Mouse (Mus musculus) neutrophil, adult 5-6 weeks (primary cell): ENCODE results near the gene Rarb. TPM values are rescaled to one million over a fixed set of nuclear protein-coding genes. Genes with fewer than 3 reads are reported as not detected.

Experiments
- ATAC-seq: fragments of 151-379, 151-347 bp; 2 replicates; pipeline ENCODE4 v1.8.0; 2017; ENCODE audit warnings: mild to moderate bottlenecking, moderate TSS enrichment; ENCODE audit not compliant: insufficient number of reproducible peaks, poor library complexity, low FRiP score, severe bottlenecking; ENCODE audit errors: extremely low read depth
- total RNA-seq: library from RNA; stranded (forward); fragments of 200-1000 nt; gene quantifications from 2 replicates; pipeline ENCODE4 v1.2.3, GENCODE M21; 2017

Rarb gene
- total RNA-seq, 1 experiment from 2014 or later = not detected

DNA sequence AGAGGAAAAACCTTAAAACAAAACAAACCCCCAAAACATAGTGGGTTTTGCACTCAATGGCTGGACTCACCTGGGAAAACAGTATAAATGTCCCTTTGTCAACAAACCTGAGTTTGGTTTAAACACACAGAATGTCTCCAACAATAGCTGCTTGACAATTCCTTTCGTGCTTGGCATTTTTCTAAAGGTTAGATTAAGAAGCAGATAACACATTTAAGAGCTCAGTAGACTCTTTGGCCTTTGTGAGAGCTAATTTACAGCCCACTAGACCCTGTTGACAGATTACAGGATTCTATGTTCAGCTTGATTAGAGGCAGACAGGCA, 264.7 kb downstream of the Rarb start:
- ATAC-seq = no peak

DNA sequence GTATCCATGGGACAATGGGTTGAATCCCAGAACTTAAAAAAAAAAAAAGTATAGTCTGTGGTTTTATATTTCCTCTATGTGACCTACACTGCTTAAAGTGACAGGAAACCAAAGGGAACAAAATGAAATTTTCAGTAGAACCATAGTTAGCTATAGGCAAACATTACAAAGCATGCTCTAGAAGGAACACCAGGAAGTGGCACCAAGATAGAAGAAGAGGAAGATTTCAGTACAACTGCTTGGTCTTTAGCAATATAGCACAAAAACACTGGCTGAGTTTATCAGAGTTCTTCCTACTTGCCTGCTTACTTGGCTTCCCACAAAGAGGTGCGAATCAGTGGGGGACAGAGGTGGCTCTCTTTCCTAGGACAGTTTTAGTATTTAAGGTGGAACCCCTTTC, 266.7 kb downstream of the Rarb start:
- ATAC-seq = no peak

DNA sequence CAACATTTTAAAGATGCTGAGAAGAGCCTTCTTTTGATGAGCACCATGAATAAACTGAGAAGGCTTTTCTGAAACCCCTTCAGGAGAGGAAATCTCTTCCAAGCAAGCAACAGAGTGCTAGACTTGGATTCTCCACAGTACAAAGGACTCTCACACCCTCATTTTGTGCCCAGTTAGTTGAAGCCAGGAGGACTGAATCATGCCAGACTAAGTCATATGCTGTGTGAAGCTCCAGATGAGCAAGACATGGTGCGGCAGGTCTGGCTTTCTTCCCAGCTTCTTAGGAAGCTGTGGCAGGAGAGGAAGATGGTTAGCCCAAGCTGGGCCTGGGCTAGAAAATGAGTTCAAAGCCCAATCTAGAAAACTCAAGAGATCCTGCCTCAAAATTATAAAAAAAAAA, 267.1 kb downstream of the Rarb start:
- ATAC-seq = no peak

DNA sequence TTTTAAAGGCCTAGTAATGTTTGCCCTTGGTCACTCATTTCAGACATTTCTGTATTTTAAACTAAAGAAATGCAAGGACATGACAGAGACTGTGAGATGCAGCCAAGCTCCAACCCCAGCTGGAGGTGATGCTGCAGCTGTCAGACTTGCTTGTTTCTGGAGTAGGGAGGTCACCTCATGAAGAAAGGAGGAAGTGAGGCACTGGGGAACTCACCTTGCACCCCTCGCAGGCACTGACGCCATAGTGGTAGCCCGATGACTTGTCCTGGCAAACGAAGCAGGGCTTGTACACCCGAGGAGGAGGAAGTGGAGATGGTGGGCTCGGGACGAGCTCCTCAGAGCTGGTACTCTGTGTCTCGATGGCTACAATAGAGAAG, 270.8 kb downstream of the Rarb start:
- 0 out of 2 replicates have a peak, but pooled peaks have one; percentile 4 for ATAC-seq

DNA sequence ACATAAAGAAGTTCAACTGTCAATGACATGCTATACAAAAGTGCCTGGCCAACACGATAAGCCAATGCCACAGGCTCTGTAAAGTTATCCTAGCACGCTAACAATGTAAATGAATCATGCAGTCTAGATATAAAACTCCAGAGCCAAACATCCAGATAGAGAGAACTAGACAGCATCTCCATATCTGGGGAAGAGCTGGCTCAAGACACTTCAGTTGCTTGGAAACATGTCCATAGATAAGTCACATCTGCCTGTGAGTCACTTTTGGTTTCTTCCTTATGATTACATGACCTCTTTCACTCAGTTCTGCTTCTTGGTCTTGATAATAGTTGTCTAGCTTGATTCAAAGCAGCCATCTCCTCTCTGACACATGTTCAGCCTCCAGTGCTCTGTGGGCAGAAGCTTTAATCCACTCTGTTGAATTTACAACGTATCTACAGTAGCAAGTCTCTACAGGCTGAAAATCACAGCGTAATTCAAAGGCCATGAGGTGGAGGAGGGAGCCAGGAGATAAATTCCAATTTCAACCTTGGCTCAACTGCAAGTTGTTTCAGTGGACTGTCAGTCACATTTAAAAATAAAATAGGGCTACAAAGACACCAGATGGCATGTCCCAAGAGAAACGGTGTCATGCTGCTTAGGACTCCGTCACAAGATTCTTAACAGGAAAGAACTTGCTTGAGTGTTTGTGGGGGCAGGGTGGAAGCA, 271.3 kb downstream of the Rarb start:
- ATAC-seq = no peak

DNA sequence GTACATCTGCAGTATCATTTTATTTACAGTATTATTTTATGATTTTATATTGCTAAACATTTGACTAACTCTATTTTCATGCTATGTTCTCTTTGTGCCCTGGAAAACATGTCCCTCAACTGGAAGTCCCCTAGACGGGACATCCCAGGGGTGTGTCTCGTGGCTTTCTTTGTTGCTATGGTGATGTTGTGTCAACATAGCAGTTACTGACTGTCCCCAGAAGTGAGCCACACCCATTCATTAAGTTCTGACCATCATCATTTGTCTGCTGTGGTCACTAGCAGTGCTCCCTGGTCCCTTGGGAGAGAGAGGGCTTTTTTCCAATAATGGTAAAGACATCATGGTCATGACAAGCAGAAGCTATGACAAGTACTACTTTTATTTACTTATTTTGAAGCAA, 274.0 kb downstream of the Rarb start:
- ATAC-seq = no peak

DNA sequence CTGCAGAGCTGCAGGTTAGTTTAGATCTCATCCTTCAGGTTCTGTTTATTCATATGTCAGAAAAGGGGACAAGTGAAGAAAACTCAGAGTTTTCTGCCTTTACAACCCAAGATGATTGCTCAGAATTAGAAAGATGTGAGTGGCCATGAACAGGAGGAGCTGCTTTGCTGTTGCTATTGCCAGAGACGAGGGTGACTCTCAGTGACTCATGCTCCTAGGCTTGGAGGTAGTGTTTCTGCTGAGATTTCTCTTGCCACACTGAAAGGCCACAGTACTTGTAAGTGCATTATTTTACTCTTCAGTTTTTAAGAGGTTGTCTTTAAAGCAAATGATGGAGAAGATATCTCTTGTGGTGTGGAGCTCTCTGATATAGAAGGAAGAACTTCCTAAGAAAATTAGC, 277.3 kb downstream of the Rarb start:
- ATAC-seq = no peak

DNA sequence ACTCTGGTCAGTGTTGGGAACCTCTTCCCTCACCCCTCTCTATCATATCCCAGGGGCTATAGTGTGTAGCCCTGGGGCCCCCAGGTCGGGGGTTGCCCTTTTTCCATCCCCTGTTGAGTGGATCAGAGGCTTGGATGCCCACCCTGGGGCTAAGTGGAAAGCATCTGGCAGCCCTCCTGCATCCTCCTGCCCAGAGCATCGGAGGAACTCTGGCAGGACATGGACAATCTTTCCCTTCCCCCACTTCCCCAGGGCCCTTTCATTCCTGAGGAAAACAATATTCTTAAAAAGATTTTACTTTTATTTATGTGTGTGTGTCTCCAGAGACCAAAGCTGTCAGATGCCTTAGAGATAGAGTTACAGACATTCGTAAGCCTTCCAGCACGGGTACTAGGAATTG, 281.5 kb downstream of the Rarb start:
- ATAC-seq = no peak

DNA sequence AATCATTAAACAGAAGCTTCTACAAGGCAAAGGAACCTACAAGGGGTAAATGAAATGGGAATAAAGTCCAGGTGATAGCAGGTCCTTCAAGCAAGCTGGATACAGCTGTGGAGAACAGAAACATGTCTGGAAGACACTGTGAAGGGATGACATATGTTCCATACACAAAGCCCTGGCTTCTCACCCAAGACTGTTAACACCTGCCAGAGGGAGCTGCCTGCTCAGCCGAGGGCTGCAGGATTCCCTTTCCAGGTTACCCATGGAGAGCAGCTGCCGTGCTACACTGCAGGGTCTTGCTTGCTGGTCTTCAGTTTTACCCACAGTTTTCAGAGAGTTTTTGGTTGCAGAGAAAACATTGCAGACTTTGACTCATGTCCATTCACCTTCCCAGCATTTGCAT, 290.3 kb downstream of the Rarb start:
- ATAC-seq = no peak

DNA sequence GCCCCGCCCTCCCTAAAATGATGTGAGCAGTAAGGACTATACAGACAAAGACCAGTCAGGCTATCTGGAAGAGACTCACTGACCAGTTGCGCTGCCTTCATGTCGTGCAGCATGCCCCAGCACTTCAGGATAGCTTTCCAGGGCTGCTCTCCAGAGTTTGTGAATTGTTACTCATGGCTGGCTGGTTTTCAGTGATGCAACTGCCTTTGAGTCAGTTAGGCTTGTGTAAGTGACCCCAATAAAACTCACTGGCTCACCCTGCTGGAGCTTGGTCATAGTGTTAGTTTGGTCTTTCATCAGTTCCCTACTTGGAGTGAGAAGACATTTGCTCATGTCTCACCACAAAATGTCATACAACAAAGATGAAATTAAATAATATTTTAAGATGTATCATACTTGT, 292.8 kb downstream of the Rarb start:
- no peak for ATAC-seq

DNA sequence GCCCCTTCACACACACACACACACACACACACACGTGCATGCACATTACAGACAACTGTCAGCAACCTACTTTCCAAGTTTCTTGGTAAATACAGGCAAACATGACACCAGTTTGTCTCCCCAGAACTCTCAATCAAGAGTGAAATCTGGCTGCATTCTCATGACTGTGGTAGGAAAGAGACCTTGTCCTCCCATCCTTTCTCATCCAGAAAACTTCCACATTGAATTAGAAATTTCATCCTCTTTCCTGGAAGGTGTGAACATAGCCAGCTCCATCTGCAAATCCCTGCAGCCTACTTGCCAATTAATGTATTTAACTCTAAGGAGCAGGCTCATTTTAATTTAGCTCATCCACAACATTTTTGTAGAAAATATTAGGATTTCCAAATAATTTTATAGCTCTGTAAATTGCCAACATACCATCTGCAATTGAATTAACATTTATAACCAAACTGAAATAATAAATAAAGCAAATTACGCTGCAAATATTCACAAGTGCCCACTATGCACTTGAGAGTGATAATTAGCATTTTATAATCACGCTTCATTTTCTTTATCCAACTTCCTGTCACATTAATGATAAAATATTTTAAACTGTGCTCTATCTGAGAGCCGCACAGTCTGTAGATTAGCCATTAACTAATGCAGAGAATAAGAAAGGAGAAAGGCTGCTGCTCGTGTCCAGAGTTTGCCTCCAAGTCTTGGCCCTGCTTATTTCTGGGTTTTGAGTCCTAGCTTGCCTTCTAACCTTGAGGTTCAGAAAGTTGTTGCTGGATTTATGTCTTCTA, 293.6 kb downstream of the Rarb start:
- ATAC-seq = no peak

DNA sequence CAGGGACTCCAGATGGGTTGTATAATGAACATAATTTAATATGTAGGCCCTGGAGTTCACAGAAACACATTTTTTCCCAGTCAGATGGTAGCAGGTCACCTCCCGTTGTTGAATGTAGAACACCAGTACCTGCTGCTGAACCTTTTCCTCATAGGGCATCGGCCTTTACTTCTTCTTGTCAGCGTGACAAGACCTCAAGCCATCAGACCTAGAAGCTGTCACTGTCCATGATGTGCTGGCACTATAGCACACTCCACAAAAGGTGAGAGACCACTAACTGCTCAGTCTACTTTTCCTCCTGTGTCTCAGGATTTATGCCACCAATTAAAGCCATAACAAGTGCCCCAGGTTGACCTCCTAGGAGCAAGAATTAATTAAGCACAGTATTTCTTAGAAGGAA, 296.1 kb downstream of the Rarb start:
- ATAC-seq = no peak

DNA sequence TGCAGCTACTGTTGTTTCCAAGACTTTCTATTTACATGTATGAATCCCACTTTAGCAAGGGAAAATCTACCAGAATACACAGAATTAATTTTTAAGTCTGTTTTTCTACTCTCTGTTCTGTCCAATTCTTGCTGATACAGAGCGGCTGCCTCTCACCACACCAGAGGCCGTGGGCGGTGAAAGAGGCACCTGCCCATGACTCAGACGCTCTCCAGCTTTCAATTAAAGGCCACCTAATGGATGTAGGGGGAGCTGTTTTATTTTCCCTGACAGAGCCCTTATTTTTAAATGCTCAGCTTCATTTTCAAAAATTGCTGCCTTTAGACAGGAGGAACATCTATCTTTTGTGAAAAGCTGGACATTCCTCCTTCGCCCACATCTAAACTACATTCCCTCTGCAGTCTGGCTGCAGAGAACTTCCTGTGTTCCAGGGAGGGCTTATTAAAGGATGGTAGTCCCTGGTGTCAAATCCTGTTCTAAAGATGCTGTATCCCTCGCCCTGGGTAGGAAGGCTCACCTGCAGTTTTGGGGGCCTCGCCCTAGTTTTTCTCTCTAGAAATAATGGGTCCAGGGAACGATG, 299.3 kb downstream of the Rarb start:
- no peak for ATAC-seq

DNA sequence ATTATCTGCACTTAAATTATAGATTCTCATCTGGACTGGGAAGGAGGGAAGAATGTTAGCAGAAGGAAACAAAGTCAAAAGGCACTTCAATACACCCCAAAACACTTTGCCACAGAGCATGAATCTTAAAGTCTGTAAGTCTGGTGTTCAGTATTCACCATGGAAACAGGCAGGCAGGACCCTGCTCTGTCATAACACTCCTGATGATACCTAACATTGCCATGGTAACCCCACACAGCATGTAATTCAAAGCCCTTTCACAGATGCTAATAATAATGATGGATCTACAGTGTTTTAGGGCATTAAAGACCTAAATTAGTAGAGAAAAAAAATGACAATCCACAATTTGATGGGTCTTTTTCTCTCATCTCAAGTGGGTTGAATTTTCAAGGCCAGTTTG, 301.0 kb downstream of the Rarb start:
- ATAC-seq = no peak

DNA sequence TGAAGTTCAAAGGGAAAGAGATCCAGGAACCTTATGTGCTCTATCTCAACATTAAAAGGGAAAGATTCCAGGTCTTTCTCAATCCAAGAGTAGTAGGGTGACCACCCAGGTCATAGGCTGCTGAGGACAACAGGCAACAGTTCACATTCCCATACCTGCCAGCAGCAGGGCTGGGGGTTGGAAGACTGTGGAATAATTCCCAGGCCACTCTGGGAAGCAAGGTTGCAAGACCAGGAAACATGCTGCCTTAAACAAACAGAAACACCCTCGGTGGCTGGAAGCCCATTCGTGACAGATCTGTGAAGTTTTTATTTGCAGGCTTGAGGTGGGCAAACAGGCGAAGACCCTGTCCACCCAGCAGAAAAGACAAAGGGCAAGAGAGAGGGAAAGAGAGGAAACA, 303.2 kb downstream of the Rarb start:
- ATAC-seq = no peak

DNA sequence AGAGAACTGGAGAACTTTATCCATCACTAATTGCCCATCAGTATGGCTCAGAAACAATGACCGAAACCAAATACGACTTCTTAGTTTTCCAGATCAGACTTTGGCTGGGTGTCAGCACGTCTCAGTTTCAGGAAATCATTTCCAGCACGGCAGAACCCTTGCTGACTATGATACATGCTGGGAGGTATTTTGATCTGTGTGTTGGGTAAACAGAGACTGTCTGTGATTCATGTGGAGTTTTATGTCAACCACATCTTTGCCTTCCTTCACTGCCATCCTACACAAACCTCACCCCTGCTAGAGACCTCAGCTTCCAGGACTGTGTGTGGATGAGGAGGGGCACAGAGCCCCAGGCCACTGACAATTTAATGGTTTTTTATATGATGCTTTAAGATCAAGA, 308.4 kb downstream of the Rarb start:
- no peak for ATAC-seq

DNA sequence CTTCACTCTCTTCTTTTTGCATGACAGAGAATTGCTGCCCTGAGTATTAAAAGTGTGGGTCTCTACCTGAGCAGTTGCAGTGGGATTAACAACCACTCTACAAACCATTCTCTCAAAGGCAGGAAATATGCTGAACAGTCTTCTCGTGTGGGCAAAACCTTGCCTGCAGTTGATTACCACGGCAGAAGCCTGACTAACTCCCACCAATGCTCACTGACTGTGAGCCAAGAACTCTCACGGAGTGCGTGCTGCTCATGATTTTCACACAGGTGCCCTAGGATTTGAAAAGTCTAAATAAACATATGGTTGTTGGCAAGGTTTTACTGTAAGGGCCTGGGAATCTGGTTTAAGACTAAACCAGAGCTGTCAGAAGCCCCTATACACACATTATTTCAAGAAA, 309.1 kb downstream of the Rarb start:
- ATAC-seq = no peak

DNA sequence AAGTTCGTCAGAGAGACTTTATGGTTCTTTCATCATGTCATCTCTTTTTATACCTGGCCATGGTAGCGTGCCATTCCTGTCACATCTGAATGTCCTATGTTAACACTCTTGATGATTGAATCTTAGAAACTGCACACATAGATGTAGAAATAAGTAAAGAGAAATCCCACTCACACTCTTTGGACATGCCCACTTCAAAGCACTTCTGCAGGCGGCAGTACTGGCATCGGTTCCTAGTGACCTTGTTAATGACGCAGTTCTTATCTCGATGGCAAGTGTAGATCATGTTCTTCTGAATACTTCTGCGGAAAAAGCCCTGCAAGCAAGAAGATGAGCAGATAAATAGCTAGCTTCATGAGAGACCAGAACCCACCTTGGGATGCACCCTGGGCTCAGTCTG, 310.2 kb downstream of the Rarb start:
- ATAC-seq = no peak

DNA sequence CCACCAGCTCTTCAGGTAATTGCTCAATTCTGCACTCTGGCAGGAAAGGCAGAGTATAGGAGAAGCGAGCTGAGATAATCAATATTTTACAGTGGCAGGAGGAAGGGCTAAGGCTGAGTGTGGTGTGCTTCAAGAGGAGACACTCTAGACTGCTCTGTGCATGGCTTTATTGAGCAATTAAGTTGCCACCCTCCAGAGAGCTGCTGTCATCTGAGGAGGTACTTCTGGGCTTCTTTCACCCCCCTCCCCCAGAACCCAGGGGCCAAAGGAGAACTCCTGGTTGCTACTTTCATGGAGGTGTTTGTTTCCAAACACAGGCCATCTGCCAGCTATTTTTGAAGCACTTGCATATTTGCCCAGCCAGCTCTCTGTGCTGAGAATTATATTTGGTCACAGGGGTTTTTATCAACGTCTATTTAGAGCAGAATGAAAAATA, 321.7 kb downstream of the Rarb start:
- ATAC-seq = no peak

DNA sequence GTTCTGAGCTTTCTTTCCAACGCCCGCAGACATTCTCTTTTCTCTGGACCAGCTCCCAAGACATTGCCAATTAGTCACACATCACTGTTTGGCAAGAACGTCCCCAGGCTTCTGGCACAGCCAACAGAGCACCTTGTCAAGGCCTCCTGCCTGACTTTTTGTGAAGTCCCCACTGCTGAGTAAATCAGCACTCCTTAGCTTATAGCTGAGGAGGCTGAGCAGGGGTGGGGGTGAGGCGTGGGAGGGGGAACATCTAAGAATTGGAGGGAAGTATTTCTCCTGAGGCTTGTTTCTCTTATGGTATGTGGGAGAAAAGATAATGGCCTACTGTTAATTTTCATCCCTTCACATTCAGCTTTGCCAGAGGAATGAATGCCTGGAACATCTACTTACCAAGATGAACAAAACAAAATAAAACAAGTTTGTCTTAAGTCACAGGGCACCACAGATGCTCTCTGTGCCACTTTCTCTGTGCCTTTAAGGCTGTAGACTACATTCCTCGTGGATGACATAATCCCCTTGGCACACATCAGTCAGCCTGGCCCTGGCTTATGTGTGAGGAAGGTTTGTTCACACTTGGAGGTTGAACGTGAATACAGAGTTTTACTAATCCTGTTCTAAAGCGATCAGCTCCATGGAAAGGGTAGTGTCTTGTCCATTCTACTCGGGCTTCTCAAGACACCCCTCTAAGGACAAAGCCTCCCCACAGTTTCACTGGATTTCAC, 335.1 kb downstream of the Rarb start:
- no peak for ATAC-seq
